Mouse (Mus musculus): ENCODE results near the gene Nek8. TPM values are rescaled to one million over a fixed set of nuclear protein-coding genes. Genes with fewer than 3 reads are reported as not detected.
A peak's percentile ranks its signal among the peaks of the same experiment; 100 is the strongest.

Nek8 gene
- polyA plus RNA-seq, 1 experiment from 2014 or later: 14.1 TPM

DNA sequence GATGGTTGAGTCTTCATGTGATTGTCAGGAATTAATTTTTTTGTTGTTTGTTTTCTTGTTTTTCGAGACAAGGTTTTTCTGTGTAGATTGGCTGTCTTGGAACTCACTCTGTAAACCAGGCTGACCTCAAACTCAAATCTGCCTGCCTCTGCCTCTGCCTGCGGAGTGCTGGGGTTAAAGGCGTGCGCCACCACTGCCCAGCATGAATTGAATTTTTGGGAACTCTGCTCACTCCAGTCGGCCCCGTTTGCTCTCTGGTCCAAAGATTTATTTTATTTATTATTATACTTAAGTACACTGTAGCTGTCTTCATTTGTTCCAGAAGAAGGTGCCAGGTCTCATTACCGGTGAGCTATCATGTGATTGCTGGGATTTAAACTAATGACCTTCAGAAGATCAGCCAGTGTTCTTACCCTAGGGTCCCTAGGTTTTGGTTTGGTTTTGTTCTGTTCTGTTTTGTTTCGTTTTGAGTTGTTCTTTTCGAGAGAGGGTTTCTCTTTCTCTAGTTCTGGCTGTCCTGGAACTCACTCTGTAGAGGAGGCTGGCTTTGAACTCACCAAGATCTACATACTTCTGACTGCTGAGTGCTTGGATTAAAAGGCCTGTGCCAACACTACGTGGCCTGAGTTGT is 7.5 kb upstream of the Nek8 start:
- no peak for DNase-seq (ENCODE audit: low spot score)

DNA sequence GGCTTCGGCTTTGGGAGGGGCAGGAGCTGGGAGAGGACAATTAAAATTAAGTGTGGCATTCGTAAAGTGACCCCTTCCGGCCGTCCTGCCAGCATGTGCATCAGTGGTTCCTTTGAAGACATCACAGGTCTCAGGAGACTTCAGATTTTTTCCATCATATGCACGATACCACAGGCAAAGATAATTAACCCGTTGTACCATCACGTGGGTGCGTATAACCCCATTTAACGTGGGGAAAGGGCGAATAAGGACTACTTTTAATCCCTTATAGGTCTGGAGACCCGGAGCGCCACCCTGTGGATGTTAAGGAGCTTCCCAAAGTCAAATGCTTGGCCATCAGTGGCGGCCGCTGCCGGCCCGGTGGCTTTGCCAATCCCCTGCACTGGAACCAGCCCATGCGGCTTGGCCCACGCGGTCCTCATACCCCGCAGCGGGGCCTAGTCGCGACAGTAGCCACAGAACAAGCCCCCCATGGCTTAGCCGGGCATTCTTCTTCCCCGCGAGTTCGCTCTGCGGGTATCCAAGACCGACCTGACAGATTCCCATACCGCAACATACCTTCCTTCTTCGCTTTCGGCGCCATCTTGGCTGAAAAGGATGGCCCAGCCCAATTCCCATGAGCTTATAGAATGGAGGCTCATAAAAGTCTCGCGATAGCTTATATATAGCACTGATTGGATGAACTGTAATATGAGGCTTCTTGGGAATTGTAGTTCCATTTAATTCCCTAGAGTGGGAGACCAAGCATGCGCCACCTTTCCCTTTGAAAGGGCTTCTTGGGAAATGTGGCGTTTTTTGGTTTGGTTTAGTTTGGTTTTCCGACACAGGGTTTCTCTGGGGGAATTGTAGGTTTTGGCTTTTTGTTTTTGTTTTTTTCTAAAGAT is 6.7 kb upstream of the Nek8 start, which contains the start of gene Rpl23a:
Gene Rpl23a (minus strand): TSS at position 624 of the 884 bp plus-strand sequence.
- peak; percentile 91 for DNase-seq (ENCODE audit: low spot score)

DNA sequence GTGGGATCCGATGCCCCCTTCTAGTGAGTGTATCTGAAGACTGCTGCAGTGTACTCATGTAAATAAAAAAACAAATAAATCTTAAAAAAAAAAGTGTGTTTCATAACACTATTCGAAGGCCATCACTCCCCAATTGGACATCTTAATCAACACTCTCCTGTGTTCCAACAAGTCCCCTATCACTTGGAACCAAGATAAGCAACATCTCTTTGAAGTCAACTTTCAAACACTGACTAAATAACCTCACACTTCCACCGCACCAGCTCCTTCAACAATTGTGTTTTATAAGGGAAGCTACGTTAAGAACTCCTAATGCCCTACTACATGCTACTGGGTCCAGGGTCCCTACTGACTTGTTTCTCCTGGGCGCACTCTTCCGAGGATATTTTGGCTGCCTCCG is 6.0 kb upstream of the Nek8 start:
- no peak for DNase-seq (ENCODE audit: low spot score)

DNA sequence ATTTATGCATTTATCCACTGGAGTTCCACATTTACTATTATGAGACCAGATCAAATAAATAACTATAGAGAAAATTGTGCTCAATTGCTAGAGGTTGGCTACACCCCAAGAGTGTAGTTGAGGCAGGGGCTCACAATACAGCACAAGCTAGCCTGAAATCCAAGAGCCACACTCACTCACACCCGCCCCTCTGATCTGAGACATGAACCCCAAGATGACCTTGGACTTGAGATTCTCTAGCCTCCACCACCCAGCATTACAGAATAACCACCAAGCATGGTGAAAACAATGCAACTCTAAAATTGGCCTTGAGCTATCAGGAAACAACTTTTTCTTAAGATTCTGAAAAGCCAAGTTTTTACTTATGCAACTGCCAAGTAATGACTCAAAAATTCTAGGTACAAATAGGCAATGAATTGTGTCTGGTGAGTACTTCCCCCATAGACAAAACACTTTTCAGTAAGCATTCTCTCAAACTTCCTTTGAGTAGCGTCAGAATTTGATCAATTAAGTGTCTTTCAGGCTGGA is 5.4 kb upstream of the Nek8 start:
- DNase-seq (ENCODE audit: low spot score): no peak

DNA sequence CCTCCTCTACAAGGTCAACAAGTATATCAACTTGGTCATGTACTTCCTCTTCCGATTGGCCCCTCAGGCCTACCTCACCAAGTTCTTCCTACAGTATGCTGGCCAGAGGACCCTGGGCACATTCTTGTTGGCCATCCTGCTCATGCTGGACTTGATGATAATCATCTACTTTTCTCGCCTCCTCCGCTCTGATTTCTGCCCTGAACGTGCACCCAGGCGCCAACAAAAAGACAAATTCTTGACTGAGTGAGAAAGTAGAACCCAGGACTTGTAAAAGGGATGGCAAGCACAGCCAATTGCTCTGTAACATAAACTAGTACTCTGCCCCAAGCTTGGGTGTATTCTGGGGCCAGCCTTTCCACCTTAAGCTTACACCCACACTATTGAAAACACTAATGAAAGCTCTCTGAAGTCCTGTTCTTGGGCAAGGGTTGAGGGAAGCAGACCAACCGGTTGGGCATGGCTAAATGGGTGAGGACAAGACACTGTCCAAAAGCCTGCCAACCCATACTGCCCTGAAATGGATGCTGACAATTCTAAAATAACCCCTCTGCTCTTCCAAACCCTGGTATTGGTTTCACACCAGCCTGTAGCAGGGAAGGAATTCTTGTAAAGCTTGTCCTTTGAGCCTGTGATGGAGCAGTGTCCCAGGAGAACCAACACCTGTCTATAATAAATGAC is 3.7 kb upstream of the Nek8 start:
- DNase-seq (ENCODE audit: low spot score): no peak

DNA sequence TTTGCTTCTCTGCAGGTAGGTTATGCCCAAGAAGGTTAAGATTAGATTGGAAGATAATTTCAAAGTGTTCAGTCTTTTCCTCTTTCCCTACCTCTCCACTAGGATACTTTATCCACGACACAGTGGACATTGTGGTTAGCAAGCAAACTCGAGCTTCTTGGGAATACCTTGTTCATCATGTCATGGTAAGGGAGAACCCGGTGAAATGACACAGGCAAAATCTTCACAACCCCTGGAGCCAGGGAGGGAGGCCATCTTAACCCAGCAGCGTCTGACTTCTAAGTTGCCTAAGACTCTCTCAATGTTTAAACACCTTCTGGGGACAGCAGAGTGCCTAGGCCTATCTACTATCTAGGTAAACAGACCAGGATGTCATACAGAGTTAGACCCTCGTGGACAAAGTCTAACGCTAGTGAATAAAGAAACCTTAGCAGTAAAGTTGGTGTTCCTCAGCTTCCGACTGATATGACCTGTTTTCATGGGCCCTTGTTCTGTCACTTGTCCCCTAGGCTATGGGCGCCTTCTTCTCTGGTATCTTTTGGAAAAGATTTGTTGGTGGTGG is 3.0 kb upstream of the Nek8 start:
- no peak for DNase-seq (ENCODE audit: low spot score)

DNA sequence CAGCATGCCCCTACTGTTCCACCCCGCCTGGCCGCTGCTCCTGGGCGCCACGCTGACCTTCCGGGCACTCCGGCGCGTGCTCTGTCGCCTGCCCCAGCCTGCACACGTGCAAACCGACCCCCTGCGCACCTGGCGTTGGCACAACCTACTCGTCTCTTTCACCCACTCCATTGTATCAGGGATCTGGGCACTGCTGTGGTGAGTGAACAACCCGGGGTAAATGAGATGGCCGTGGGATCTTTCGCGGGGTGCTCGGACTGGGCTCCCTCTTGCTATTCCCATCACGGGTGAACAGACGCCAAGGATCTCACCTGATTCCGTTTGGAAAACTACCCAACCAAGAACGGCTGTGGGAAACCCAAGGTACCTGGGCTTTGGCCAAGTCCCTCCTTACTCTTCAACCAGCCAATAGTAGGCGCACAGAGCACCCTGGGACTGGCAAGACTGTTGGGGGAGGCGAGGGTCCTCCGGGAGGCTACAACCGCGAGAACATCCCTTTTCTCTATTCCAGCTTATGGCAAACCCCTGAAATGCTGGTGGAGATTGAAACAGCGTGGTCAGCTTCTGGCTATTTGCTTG is 2.5 kb upstream of the Nek8 start:
- DNase-seq (ENCODE audit: low spot score): peak; percentile 23

DNA sequence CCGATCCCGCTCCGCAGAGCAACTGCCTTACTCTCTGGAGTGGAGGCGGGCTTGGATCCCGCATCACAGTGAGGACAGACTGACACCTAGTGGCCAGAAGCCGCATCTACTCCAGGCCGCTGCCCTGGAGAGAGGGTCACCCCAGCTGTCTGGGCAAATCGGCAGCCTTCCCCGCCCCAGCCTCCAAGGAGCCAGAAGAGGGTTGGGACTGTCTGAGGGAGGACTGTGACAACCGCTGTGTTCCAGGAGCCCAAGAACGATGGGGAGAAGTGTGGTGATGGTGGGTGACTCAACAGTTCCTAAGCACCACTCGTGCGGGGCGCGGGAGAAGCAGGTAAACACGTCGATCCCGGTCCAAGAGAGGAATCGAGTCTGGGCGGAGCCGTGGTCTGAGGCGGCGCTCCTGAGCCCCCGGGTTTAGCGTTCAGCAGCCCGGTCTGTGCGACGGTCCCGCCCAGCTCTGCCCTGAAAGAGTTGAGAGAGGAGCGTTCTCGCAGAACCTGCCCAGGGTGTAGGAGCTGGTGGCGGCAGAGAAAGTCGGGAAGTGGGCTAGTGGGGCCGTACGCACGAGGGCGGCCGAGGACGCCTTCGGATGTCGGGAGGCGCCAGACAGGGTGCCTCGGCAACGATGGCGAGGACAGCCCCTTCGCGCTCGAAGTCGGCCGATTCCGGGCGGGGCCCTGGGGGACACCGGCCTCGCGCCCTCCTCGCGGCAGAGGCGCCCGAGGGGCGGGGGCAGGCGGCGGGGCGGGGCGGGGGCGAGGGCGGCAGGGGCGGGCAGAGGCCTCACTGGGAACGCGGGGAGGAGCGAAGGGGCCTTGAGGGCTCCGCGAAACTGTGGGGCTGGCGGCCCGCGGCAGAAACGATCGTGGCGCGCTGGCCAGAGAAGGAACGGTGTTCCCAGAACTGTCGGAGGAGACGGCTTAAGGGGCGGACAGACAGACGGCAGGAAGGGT is 1.7 kb upstream of the Nek8 start:
- DNase-seq (ENCODE audit: low spot score): peak; percentile 91

DNA sequence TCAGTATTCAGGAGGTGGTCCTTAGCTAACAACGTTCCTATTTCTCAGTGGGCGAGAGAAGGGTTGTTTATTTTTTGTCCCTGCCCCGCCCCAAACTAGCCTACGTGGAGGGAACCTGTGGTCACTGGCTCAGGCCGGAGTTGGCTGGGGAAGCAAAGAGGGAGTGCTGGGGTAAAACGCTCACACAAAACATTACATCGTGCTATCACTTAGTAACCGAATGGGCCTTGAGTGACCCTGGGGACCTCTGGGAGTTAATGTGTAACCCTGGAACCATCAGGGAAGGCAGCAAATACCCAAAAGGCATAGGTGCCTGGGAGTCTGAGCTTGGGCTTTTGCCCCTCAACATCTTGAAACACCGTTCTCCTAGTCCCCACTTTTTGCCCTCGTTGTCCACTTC is 962 bp upstream of the Nek8 start:
- no peak for DNase-seq (ENCODE audit: low spot score)

DNA sequence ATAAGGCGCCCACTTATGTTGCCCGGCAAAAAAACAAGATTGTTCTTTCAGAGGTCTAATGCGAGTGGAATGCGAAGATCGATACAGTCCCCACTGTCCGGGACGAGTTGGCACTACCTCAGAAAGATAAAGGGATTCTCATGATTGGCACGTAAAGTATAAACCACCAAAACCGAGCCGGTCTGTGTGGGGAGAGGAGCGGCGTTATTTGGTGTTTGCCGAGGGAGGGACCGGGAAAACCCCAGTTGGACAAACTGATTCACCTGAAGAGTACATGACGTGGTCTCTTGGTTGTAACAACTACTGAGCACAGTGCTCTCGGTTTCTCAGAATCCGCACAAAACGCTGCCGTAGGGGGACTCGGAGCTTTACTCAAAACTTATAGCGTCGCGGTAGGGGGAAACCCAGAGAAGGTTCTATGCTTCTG is 443 bp upstream of the Nek8 start:
- no peak for DNase-seq (ENCODE audit: low spot score)

DNA sequence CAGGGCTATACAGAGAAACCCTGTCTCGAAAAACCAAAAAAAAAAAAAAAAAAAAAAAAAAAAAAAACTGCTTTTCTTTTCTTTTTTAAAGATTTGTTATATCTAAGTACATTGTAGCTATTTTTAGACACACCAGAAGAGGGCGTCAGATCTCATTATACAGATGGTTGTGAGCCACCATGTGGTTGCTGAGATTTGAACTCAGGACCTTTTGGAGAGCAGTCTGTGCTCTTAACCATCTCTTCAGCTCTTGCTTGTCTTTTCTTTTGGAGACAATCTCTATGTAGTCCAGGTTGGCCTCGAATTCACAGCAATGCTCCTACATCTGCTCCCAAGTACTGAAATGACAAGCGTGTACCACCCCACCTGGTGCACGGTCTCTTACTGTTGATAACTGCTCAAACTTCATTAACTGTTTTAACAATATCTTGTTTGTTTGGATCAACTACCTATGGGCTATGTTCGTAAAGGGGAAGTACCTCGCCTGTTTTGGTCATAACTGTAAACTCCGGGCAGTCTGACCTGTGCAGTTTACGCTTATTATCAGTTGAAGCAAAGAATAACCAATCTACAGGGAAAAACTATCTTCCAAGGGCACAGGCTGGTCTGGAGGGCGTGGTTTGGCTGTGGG is 589 bp downstream of the Nek8 start:
- DNase-seq (ENCODE audit: low spot score): no peak

DNA sequence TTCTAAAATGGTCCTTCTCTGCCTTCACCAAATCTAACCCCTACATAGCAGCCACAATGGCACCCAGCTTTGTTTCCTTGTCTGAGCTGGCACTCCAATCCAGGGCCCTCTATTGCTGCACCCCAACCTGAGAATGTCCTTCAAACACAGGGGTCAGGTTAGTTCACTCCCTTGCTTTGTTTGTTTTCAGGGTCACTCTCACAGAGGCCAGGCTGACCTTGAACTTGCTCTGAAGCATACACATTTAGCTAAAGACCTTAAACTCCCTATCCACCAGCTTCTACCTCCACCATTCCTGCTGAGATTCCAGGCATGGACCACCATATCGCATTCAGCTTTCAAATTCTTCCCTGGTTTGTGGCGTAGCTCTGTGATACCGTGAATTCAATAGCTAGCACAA is 2.0 kb downstream of the Nek8 start:
- no peak for DNase-seq (ENCODE audit: low spot score)

DNA sequence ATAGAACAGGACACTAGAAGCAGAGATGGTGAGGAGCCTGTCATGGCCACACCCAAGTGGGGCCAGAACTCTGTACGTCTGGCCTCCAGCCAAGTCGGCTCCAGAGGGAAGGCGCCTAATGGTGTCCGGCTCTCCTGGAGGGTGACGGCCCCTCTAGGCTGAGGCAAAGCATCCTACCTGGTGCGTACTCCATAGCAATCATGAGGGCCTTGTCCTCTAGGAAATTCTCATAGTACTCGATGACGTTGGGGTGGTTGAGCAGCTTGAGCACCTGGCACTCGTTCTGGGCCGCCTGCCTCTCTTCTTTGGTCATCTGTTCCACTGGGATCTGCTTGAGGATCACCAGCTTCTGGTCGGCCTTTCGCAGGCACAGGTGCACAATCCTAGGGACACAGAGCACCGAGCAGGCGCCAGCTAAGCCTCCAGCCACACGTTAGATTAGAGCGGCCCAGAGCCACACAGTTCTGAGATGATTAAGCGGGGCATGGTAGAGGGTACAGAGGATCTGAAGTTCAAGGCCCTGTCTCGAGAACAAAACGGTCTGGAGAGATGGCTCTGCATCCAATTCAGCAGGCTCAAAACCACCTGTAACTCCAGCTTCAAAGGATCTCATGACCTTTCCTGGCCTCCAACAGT is 3.6 kb downstream of the Nek8 start:
- DNase-seq (ENCODE audit: low spot score): no peak

DNA sequence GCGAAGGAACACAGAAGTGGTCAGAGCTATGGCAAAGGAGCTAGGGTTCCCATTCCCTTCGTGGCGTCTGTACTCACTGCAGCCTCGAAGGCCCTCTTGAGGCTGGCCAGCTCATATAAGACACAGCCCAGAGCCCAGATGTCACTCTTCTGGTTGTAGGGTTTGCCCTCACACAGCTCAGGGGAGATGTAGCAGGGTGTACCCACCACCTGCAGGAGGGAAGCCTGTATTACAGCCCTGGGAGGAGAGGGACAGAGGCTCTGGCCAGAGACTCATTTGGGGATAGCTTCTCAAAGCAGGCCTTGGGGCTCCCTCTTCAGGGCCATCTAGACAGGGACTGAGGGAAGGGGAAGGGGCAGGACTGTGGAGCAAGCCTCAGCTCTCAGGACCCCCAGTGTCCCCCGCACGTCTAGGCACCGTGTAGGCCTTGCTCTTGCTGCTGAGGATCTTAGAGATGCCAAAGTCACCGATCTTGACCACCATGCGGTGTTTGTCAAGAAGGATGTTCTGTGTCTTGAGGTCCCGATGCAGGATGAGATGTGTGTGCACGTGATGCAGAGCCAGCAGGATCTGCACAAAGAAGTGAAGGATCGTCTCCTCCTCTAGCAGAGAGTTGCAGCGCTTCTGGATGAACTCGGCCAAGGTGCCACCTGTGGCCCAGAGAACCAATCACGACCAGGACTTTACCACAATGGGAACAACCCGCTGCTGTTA is 4.3 kb downstream of the Nek8 start:
- DNase-seq (ENCODE audit: low spot score): no peak

DNA sequence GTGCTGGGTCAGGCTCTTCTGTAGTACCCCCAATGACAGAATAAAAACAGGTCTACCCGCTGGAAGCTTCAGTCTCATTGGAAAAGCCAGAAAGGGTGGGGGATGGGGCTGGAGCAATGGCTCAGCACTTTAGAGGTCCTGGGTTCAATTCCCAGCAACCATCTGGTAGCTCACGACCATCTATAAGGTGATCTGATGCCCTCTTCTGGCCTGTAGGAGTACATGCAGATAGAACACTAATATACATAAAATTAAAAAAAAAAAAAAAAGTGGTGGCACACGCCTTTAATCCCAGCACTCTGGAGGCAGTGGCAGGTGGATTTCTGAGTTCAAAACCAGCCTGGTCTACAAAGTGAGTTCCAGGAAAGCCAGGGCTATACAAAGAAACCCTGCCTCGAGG is 5.1 kb downstream of the Nek8 start:
- DNase-seq (ENCODE audit: low spot score): peak; percentile 30

DNA sequence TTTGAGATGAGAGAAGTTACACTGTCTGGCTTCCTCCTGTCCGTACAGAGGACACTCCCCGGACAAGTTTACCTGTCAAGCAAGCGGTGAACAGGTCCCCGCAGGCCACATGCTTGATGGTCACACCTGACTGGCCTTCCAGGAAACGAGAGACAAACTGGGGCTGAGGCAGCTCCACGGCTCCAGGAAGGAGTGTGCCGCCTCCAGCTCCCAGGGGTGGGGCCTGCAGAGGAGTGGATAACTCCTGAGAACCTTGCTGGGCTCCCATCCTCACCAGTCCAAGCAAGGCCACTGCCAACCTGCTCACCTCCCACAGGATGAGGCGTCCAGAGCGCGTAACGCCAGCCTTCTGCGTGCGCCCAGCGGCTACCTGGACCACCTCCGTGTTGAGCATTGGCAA is 6.2 kb downstream of the Nek8 start:
- no peak for DNase-seq (ENCODE audit: low spot score)

DNA sequence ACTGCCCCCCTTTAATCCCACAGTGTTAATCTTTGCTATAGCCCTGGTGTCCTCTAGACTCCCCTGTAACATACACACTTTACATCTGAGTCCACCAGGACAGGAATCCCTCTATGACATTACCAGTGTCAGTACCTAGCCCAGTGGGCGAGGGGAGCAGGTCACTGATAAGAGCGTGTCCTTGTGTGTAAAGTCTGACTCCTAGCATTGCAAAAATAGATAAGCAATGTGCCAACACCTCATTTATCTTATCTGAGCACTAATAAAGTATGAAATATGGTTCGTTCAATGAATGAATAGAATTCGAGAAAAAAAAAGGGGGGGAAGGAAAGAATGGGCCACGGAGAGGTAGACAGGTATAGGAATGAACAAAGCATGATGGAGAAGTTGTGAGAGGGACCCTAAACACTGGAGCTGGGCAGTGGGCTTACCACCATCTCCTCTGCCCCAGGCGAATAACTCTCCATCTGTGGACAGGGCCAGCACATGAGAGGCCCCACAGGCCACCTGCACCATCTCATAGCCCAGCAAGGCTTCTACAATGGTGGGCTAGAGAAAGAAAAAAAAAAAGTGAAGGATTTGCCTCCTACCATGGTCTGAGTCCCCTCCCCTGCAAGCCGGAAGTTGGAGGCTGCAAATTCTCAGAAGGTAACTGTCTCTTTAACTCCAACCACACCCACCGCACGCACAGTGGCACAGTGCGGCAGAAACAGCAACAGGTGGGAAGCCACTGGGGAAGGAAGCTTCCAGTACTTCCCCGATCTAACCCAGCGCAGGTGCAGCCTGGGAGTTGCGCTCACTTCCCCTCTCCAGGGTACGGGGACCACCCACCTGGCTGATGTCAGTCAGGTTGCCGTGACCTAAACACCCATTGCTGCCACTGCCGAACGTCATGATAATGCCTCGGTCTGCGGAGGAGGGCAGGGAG is 7.7 kb downstream of the Nek8 start:
- peak; percentile 88 for DNase-seq (ENCODE audit: low spot score)
